Comparison of ENCODE assay signal across 27 mouse cellular contexts in the genomic region with DNA sequence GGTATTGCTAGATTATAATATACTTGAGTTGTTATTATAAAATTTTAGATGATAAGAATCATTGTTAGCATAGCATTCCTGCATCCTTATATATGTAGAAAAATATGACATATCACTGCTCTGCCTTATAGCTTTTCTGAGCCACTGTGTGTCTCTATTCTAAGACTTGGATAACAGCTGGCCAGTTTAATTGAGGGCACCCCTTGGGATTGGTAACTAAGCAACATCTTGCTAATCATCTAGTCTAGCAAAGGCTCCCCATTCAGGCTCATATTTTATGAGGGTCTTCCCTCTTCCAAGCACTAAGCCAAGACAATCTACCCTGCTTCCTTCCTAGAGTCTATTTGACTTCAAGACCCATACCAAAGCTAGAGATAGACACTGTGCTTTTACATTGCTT. TPM values are rescaled to one million over a fixed set of nuclear protein-coding genes. Genes with fewer than 3 reads are reported as not detected.
DNase-seq lines count a peak whose midpoint lies in the region; ATAC-seq and TF ChIP-seq lines count a peak whose summit lies in the region.
"Had no signal": no experiment of that assay in that cellular context is flagged by ENCODE, and none has a peak within 500 bp of the region (broad histone marks: within the 10 kb centered on the region; RNA-seq: fewer than 3 reads in every experiment).

No protein-coding gene starts in this region.

- no peak for TF ChIP-seq CTCF in midbrain, postnatal 0 days (IDR thresholded peaks at IDR 0.05)

- no peak for DNase-seq in midbrain, embryonic 11.5 days (ENCODE audit: low spot score, missing footprints)
- DNase-seq in midbrain, embryonic 10.5 days (ENCODE audit: low spot score) = no peak
- peak; percentile 80 for DNase-seq in midbrain, postnatal 0 days (ENCODE audit: low spot score)
- no peak for DNase-seq in ovary, postnatal 10 days (ENCODE audit: low spot score)
- no peak for DNase-seq in urinary bladder, postnatal 36 days (ENCODE audit: low spot score in 2 of 2)
- DNase-seq: adrenal gland, postnatal 25 days; cerebellum, adult 8-10 months; heart, adult 18-20 months; kidney, adult 18-20 months; kidney, postnatal 10 days; right cerebral cortex, postnatal 4 days had no signal

- H3K27me3 ChIP-seq in midbrain, embryonic 11.5 days (ENCODE audit: control insufficient read depth, insufficient read depth, low read length) = no peaks in the 10 kb centered on the region
- H3K27me3 ChIP-seq in midbrain, embryonic 10.5 days (ENCODE audit: low read depth, poor library complexity, severe bottlenecking) = no peaks in the 10 kb centered on the region
- no peaks in the 10 kb centered on the region for H3K27me3 ChIP-seq in hindbrain, embryonic 16.5 days (replicated peaks; ENCODE audit: control insufficient read depth, insufficient read depth, low read length)
- H3K27me3 ChIP-seq in midbrain, postnatal 0 days (ENCODE audit: insufficient read depth, low read length) = no peaks in the 10 kb centered on the region
- H3K27me3 ChIP-seq in stomach, embryonic 16.5 days (ENCODE audit: control insufficient read depth, insufficient read depth, low read length) = no peaks in the 10 kb centered on the region
- H3K27me3 ChIP-seq: embryonic facial prominence, embryonic 15.5 days; heart, embryonic 15.5 days; liver, embryonic 12.5 days; lung, embryonic 15.5 days had no signal

- no peak overlapping the region for H3K4me2 ChIP-seq in midbrain, embryonic 11.5 days
- no peak overlapping the region for H3K4me2 ChIP-seq in hindbrain, embryonic 16.5 days (ENCODE audit: low read length)
- H3K4me2 ChIP-seq in midbrain, postnatal 0 days (ENCODE audit: low read depth, low read length, poor library complexity, severe bottlenecking) = no peak overlapping the region
- H3K4me2 ChIP-seq in stomach, embryonic 16.5 days (ENCODE audit: low read depth, low read length) = peak overlapping the region; percentile 34
- H3K4me2 ChIP-seq: embryonic facial prominence, embryonic 15.5 days; heart, embryonic 15.5 days; liver, embryonic 12.5 days; lung, embryonic 15.5 days had no signal

- H3K36me3 ChIP-seq in midbrain, embryonic 11.5 days (ENCODE audit: control insufficient read depth, insufficient read depth, low read length) = no peaks in the 10 kb centered on the region
- H3K36me3 ChIP-seq in midbrain, embryonic 10.5 days = no peaks in the 10 kb centered on the region
- H3K36me3 ChIP-seq in hindbrain, embryonic 16.5 days (ENCODE audit: control insufficient read depth, insufficient read depth, low read length) = no peaks in the 10 kb centered on the region
- no peaks in the 10 kb centered on the region for H3K36me3 ChIP-seq in midbrain, postnatal 0 days (ENCODE audit: insufficient read depth, low read length)
- H3K36me3 ChIP-seq in stomach, embryonic 16.5 days (ENCODE audit: control insufficient read depth, insufficient read depth, low read length) = no peaks in the 10 kb centered on the region
- H3K36me3 ChIP-seq: embryonic facial prominence, embryonic 15.5 days; forebrain, embryonic 10.5 days; heart, embryonic 15.5 days; liver, embryonic 12.5 days; lung, embryonic 15.5 days had no signal

- no peak overlapping the region for H3K9ac ChIP-seq in midbrain, embryonic 11.5 days (ENCODE audit: low read length)
- no peak overlapping the region for H3K9ac ChIP-seq in hindbrain, embryonic 16.5 days (ENCODE audit: low read depth, low read length)
- no peak overlapping the region for H3K9ac ChIP-seq in midbrain, postnatal 0 days (replicated peaks; ENCODE audit: low read length, poor library complexity, severe bottlenecking)
- no peak overlapping the region for H3K9ac ChIP-seq in stomach, embryonic 16.5 days (ENCODE audit: low read length)
- H3K9ac ChIP-seq: embryonic facial prominence, embryonic 15.5 days; heart, embryonic 15.5 days; liver, embryonic 12.5 days; lung, embryonic 15.5 days had no signal

- H3K27ac ChIP-seq in midbrain, embryonic 11.5 days (ENCODE audit: low read depth, low read length) = no peak overlapping the region; the same call in 1 of the 2 replicates
- no peak overlapping the region for H3K27ac ChIP-seq in midbrain, embryonic 10.5 days (replicated peaks)
- no peak overlapping the region for H3K27ac ChIP-seq in hindbrain, embryonic 16.5 days (ENCODE audit: low read depth, low read length)
- no peak overlapping the region for H3K27ac ChIP-seq in midbrain, postnatal 0 days (ENCODE audit: low read depth, low read length)
- H3K27ac ChIP-seq in stomach, embryonic 16.5 days (ENCODE audit: low read length) = no peak overlapping the region
- H3K27ac ChIP-seq: embryonic facial prominence, embryonic 15.5 days; heart, embryonic 15.5 days; layer of hippocampus, adult 2 months; liver, embryonic 12.5 days; lung, embryonic 15.5 days; macrophage had no signal

- H3K4me1 ChIP-seq in midbrain, embryonic 11.5 days (ENCODE audit: control insufficient read depth, insufficient read depth, low read length) = peaks cover 2% of the 10 kb centered on the region; the same call in 1 of the 2 replicates
- peaks cover 26% of the 10 kb centered on the region for H3K4me1 ChIP-seq in midbrain, embryonic 10.5 days
- peaks cover 3% of the 10 kb centered on the region; the same call in 1 of the 2 replicates for H3K4me1 ChIP-seq in hindbrain, embryonic 16.5 days (ENCODE audit: control insufficient read depth, insufficient read depth, low read depth, low read length)
- no peaks in the 10 kb centered on the region for H3K4me1 ChIP-seq in midbrain, postnatal 0 days (ENCODE audit: insufficient read depth, low read length)
- no peaks in the 10 kb centered on the region for H3K4me1 ChIP-seq in stomach, embryonic 16.5 days (ENCODE audit: control insufficient read depth, insufficient read depth, low read length)
- H3K4me1 ChIP-seq: embryonic facial prominence, embryonic 15.5 days; heart, embryonic 15.5 days; liver, embryonic 12.5 days; lung, embryonic 15.5 days had no signal

- ATAC-seq in midbrain, embryonic 11.5 days (ENCODE audit: low FRiP score) = peak; percentile 60
- peak; percentile 69; the same call in 1 of the 2 replicates for ATAC-seq in hindbrain, embryonic 16.5 days
- ATAC-seq in midbrain, postnatal 0 days (ENCODE audit: low FRiP score) = no peak
- no peak for ATAC-seq in stomach, embryonic 16.5 days (ENCODE audit: insufficient read depth, low FRiP score)
- no peak for ATAC-seq in activated CD4-positive, CD25-positive, alpha-beta regulatory T cell, adult 4 months
- ATAC-seq: liver, embryonic 12.5 days had no signal

- no peak overlapping the region for H3K4me3 ChIP-seq in midbrain, embryonic 11.5 days (ENCODE audit: low read depth, low read length)
- H3K4me3 ChIP-seq in midbrain, embryonic 10.5 days = no peak overlapping the region
- H3K4me3 ChIP-seq in hindbrain, embryonic 16.5 days (ENCODE audit: low read length) = no peak overlapping the region
- H3K4me3 ChIP-seq in midbrain, postnatal 0 days (ENCODE audit: low read depth, low read length) = no peak overlapping the region
- H3K4me3 ChIP-seq in stomach, embryonic 16.5 days (replicated peaks; ENCODE audit: low read length) = peak overlapping the region; percentile 26
- H3K4me3 ChIP-seq: embryonic facial prominence, embryonic 15.5 days; forebrain, embryonic 10.5 days; heart, embryonic 15.5 days; layer of hippocampus, adult 2 months; liver, embryonic 12.5 days; lung, embryonic 15.5 days had no signal

- H3K9me3 ChIP-seq in midbrain, embryonic 11.5 days (ENCODE audit: control insufficient read depth, low read length) = no peaks in the 10 kb centered on the region
- H3K9me3 ChIP-seq in midbrain, embryonic 10.5 days (replicated peaks) = no peaks in the 10 kb centered on the region
- H3K9me3 ChIP-seq in hindbrain, embryonic 16.5 days (ENCODE audit: control insufficient read depth, low read length) = no peaks in the 10 kb centered on the region
- H3K9me3 ChIP-seq in midbrain, postnatal 0 days (ENCODE audit: low read length) = no peaks in the 10 kb centered on the region
- H3K9me3 ChIP-seq in stomach, embryonic 16.5 days (replicated peaks; ENCODE audit: control insufficient read depth, low read length) = no peaks in the 10 kb centered on the region
- H3K9me3 ChIP-seq: embryonic facial prominence, embryonic 15.5 days; forebrain, embryonic 10.5 days; heart, embryonic 15.5 days; liver, embryonic 12.5 days; lung, embryonic 15.5 days had no signal

RNA-seq across cellular contexts. Expression of a gene that starts 1.4 kb away (rescaled TPM):
- polyA plus RNA-seq in midbrain, embryonic 11.5 days (2014; fragmentation: Nextera tagmentation; extraction: Ambion mirVana) = not detected in 2 replicates
- polyA plus RNA-seq in midbrain, embryonic 10.5 days (2016; fragmentation: Nextera tagmentation; extraction: Ambion mirVana) = 0.40 TPM in 1 of 2 replicates, not detected in the other
- polyA plus RNA-seq in hindbrain, embryonic 16.5 days (2015; fragmentation: Nextera tagmentation; extraction: Ambion mirVana) = not detected in 2 replicates
- not detected in 2 replicates for total RNA-seq in midbrain, postnatal 0 days (2014; rRNA removed)
- polyA plus RNA-seq in midbrain, postnatal 0 days (2015; fragmentation: Nextera tagmentation; extraction: Ambion mirVana) = 0.20 TPM in 1 of 2 replicates, not detected in the other
- polyA plus RNA-seq in stomach, embryonic 16.5 days (2015; fragmentation: Nextera tagmentation; extraction: Ambion mirVana) = 255 and 340 TPM in 2 replicates
- polyA plus RNA-seq in activated CD4-positive, CD25-positive, alpha-beta regulatory T cell, adult 4 months (2017; shearing (Covaris generic)) = not detected
- total RNA-seq: adrenal gland, postnatal 25 days; common myeloid progenitor, adult 5-6 weeks; gastrocnemius, adult 18-20 months; hematopoietic stem cell, adult 5-6 weeks; layer of hippocampus, adult 2 months; left cerebral cortex, adult 18-20 months had no signal
- polyA plus RNA-seq: C2C12; forebrain, embryonic 10.5 days; limb, embryonic 11.5 days; liver, embryonic 12.5 days; macrophage had no signal

RNA-seq across cellular contexts. Expression of a gene that starts 48.2 kb away (rescaled TPM):
- polyA plus RNA-seq in midbrain, embryonic 11.5 days (2014; fragmentation: Nextera tagmentation; extraction: Ambion mirVana) = 182 and 213 TPM in 2 replicates
- 198 and 207 TPM in 2 replicates for polyA plus RNA-seq in midbrain, embryonic 10.5 days (2016; fragmentation: Nextera tagmentation; extraction: Ambion mirVana)
- 378 and 391 TPM in 2 replicates for polyA plus RNA-seq in hindbrain, embryonic 16.5 days (2015; fragmentation: Nextera tagmentation; extraction: Ambion mirVana)
- total RNA-seq in midbrain, postnatal 0 days (2014; rRNA removed) = 293 and 335 TPM in 2 replicates
- polyA plus RNA-seq in midbrain, postnatal 0 days (2015; fragmentation: Nextera tagmentation; extraction: Ambion mirVana) = 420 and 425 TPM in 2 replicates
- 127 and 130 TPM in 2 replicates for polyA plus RNA-seq in stomach, embryonic 16.5 days (2015; fragmentation: Nextera tagmentation; extraction: Ambion mirVana)
- 100 to 1,000 TPM; 175 to 254 TPM for polyA plus RNA-seq in activated CD4-positive, CD25-positive, alpha-beta regulatory T cell, adult 4 months (2017; shearing (Covaris generic))

Comparison
In these comparisons a context has a peak if more than half of its experiments do, and no peak if none do; other contexts are left out.
1. ATAC-seq: peak in midbrain, embryonic 11.5 days (single experiment) and hindbrain, embryonic 16.5 days (single experiment); none in midbrain, postnatal 0 days (single experiment), stomach, embryonic 16.5 days (single experiment) and activated CD4-positive, CD25-positive, alpha-beta regulatory T cell, adult 4 months (single experiment).
2. RNA of a gene that starts 1.4 kb away (polyA plus RNA-seq): 255 to 340 TPM in stomach, embryonic 16.5 days; 0.20 TPM in midbrain, postnatal 0 days, not detected in hindbrain, embryonic 16.5 days, not detected in midbrain, embryonic 11.5 days, 0.40 TPM in midbrain, embryonic 10.5 days and not detected in activated CD4-positive, CD25-positive, alpha-beta regulatory T cell, adult 4 months; every median in the first group is over 100 times any median in the second.